Mouse (Mus musculus): ENCODE data around the gene Gm21943.
"Not testable (repeated sequence)": the region's sequence is repeated elsewhere in the genome, so short reads cannot be mapped to it uniquely, and the experiment has no call there.

The Gm21943 gene

DNA sequence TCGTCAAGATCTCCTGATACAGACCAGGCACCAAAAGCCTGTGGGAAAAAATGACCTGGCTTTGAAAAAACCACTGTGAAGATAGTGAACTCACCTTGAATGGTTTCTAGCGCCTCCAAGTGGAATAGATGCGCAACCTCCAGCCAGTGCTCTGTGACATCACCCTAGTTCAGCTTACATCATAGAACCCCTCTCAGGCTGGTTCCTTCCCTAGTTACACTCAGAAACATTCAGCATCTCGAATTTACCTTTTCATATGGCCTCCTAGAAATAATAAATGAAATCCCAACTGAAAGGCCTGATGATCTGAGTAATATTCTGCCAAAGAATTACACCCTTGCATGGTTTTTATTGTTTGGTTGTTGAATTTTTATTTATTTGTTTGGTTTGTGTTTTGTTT lies at the start of gene Gm21943:
Gene Gm21943 (minus strand): TSS at position 101 of the 400 bp plus-strand sequence.
- not testable (repeated sequence) for DNase-seq (ENCODE audit: low spot score)
